Mouse (Mus musculus) midbrain, embryonic 10.5 days (tissue): ENCODE measurements at regions not wholly inside any gene's neighbourhood (a gene's known extent, or its start where the extent isn't known, plus 50 kb on each side); places are given as distances from the start of the nearest gene placed in this dataset.

Experiments
- DNase-seq: peaks from one replicate; pipeline ENCODE4 v3.0.0-alpha.2; 2017; ENCODE audit warnings: low spot score
- H3K27ac ChIP-seq: fragments of 300-500 bp; sonication (generic); replicated peaks from 2 replicates; pipeline ENCODE4 v1.5.1; 2016; ENCODE audit warnings: mild to moderate bottlenecking
- H3K27me3 ChIP-seq: fragments of 300-500 bp; sonication (generic); 2 replicates; pipeline ENCODE4 v1.6.1; 2016; ENCODE audit warnings: low read depth, mild to moderate bottlenecking; ENCODE audit not compliant: poor library complexity, severe bottlenecking
- H3K36me3 ChIP-seq: fragments of 300-500 bp; sonication (generic); 2 replicates; pipeline ENCODE4 v1.6.1; 2016; ENCODE audit warnings: mild to moderate bottlenecking, moderate library complexity
- H3K4me1 ChIP-seq: fragments of 300-500 bp; sonication (generic); 2 replicates; pipeline ENCODE4 v1.6.1; 2016
- H3K4me3 ChIP-seq: fragments of 300-500 bp; sonication (generic); 2 replicates; pipeline ENCODE4 v1.5.1; 2016; ENCODE audit warnings: mild to moderate bottlenecking, moderate library complexity
- H3K9me3 ChIP-seq: fragments of 300-500 bp; sonication (generic); replicated peaks from 2 replicates; pipeline ENCODE4 v1.6.1; 2016; ENCODE audit warnings: mild to moderate bottlenecking
- WGBS: fragments of 180-500 bp; shearing (Covaris S2); methylation state at CpG from one replicate; pipeline ENCODE4 v1.1.7; 2016; 5-methylcytosine and 5-hydroxymethylcytosine counted together

DNA sequence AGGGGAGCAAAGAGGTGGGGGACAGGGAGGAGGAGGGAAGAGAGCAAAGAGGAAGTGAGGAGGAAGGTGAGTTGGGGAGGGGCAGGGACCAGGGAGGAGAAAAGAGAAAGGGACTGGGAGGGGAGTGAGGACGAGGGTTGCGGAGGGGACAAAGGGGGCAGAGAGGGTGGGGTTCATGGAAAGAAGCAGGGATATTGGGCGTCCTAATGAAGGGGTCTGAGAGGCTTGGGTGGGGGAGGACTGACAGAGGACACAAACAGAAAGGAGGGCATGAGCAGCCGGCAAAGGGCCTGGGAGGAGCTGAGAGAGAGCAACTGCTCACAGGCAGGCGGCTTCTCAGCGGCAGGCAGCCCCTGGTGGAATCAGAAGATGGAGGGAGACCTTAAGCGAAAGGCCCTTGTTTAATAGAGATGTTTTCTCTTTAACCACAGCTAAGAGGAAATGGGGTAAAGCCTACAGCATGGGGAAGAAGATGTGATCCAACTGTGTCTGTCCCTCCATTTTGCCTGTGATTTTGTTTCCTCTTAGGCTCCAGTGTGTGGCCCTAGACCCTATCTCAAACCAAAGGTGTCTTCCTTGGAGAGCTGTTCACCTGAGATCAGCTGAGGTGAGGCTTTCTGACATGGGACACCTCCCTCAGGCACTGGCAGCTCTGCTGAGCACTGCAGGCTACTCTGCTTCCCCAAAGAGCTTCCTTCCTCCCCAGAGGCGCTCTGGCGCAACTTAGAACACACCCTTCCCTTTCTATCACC lies 203.1 kb downstream of the Pten start:
- H3K27me3 ChIP-seq, result peaks cover 21% of the 10 kb centered on the region; the same call in 1 of the 2 replicates
- 71% methylated on average over 9 of the region's 9 CpGs for WGBS
- H3K4me3 ChIP-seq, result no peak overlapping the region
- no peaks in the 10 kb centered on the region for H3K9me3 ChIP-seq
- H3K27ac ChIP-seq, result 0 out of 2 replicates have a peak overlapping the region, but pooled peaks have one; percentile 6
- H3K36me3 ChIP-seq, result no peaks in the 10 kb centered on the region
- H3K4me1 ChIP-seq, result peaks cover 30% of the 10 kb centered on the region
- DNase-seq, result no peak

DNA sequence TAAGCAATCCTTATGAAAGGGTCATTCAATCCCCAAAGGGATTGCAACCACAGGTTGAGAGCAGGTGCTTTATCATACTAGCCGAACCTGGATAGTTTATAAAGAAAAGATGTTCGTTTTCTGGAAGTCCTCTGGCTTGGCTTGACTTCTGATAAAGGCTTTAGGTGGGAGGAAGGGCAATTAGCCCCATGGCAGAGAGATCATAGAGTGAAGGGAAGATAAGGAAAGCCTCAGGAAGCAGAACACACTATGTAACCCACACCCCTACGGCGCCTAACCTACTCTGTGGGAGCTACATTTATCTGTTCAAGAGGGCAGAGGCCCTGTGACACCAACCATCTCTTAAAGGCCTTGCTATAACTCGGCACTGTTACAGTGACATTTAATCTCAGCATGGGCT lies 204.2 kb downstream of the Pten start:
- H3K9me3 ChIP-seq, result no peaks in the 10 kb centered on the region
- H3K27ac ChIP-seq, result no peak overlapping the region
- no peak for DNase-seq
- no peak overlapping the region for H3K4me3 ChIP-seq
- WGBS, result 88% methylated on average over 5 of the region's 5 CpGs
- peaks cover 18% of the 10 kb centered on the region for H3K4me1 ChIP-seq
- H3K27me3 ChIP-seq, result peaks cover 21% of the 10 kb centered on the region; the same call in 1 of the 2 replicates
- no peaks in the 10 kb centered on the region for H3K36me3 ChIP-seq

- Histone ChIP-seq H3K36me3 (no peaks in the 10 kb centered on the region), H3K27me3 (peaks cover 17% of the 10 kb centered on the region; the same call in 1 of the 2 replicates), H3K27ac (no peak overlapping the region), H3K9me3 (no peaks in the 10 kb centered on the region), H3K4me1 (peaks cover 10% of the 10 kb centered on the region), H3K4me3 (no peak overlapping the region)
- DNase-seq, result no peak
- WGBS, result 15% methylated on average over 1 of the region's 1 CpGs
Observed at GRCm38 (mm10) chr19:32963983-32964382, 206.7 kb downstream of the Pten start.

- H3K36me3 ChIP-seq, result no peaks in the 10 kb centered on the region
- 69% methylated on average over 2 of the region's 2 CpGs for WGBS
- peaks cover 12% of the 10 kb centered on the region for H3K4me1 ChIP-seq
- no peak overlapping the region for H3K4me3 ChIP-seq
- H3K27me3 ChIP-seq, result 0 out of 2 replicates have a peak, but pooled peaks cover 3% of the 10 kb centered on the region
- H3K9me3 ChIP-seq, result no peaks in the 10 kb centered on the region
- no peak overlapping the region for H3K27ac ChIP-seq
- DNase-seq, result no peak
Observed at GRCm38 (mm10) chr19:32965488-32965887, 208.2 kb downstream of the Pten start.

DNA sequence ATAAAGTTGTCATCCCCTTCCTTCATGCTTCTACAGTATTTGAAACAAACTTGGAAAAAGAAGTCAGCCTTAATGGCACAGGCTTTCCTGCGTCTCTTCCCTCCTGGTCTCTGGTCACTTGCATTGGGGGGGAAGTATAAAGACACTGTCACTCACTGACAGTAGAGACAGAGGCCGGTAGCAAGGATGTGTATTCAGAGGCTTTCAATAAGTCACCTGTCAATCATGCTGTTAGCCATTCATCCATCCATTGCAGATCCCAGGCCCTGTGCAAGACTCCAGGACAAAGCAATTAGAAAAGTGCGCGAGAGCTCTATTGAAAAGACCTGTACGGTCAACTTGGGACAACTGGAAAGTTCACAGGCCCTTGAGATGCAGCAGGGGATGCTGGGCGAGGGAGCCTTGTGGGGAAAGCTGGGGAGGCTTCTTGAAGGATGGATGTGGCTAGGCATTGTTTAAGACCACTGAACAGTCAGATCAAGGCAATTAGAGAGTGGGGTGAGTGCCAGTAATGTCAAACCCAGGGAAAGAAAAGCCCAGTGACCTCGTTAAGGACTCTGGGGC lies 212.0 kb downstream of the Pten start:
- H3K4me3 ChIP-seq, result no peak overlapping the region
- no peaks in the 10 kb centered on the region for H3K27me3 ChIP-seq
- H3K36me3 ChIP-seq, result no peaks in the 10 kb centered on the region
- H3K27ac ChIP-seq, result no peak overlapping the region; the same call in 1 of the 2 replicates
- DNase-seq, result peak; percentile 30
- WGBS, result 32% methylated on average over 7 of the region's 7 CpGs
- no peaks in the 10 kb centered on the region for H3K9me3 ChIP-seq
- H3K4me1 ChIP-seq, result peaks cover 11% of the 10 kb centered on the region

DNA sequence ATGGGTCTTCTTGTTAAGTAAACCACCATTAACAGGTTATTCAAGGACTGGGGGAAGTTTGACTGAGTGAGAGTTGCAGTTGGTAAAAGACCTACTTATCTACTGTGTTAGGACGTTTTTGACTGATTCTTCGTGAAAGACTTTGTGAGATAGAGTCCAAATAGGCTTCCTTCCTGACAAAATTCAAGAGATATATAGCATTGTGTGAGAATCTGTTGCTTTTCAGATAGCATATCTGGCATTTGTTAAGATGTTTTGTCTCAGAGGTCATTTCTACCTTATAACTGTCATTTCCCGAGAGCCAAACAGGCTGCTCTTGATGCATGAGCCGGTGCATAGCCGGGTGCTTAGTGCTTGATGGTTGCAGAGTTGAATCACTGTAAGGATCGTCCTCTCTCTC lies 214.8 kb downstream of the Pten start:
- no peak overlapping the region for H3K4me3 ChIP-seq
- H3K4me1 ChIP-seq, result peaks cover 11% of the 10 kb centered on the region
- DNase-seq, result no peak
- H3K9me3 ChIP-seq, result no peaks in the 10 kb centered on the region
- no peaks in the 10 kb centered on the region for H3K27me3 ChIP-seq
- WGBS, result 90% methylated on average over 6 of the region's 6 CpGs
- H3K27ac ChIP-seq, result no peak overlapping the region
- no peaks in the 10 kb centered on the region for H3K36me3 ChIP-seq

DNA sequence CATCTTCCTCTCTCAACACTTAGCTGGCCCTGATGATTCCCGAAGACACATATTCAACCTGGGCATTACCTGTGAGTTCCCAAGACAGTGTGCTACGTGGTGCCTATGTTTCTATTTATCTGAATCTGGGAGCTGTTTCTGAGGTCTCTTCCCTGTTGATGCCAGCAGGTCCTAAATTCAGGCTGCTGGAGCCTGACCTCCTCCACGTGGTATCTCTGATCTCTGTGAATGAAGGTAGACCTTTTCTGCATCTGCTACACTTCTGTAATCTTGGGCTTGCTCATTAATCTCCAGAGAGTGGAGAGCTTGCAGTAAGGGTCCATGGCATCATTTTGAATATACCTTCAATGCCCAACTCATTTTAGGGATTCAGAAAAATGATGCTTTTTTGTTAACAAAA lies 215.8 kb downstream of the Pten start:
- Histone ChIP-seq H3K36me3 (no peaks in the 10 kb centered on the region), H3K9me3 (no peaks in the 10 kb centered on the region), H3K27me3 (no peaks in the 10 kb centered on the region), H3K4me1 (peaks cover 11% of the 10 kb centered on the region), H3K4me3 (no peak overlapping the region), H3K27ac (no peak overlapping the region)
- DNase-seq, result no peak
- WGBS, result 91% methylated on average over 3 of the region's 3 CpGs

DNA sequence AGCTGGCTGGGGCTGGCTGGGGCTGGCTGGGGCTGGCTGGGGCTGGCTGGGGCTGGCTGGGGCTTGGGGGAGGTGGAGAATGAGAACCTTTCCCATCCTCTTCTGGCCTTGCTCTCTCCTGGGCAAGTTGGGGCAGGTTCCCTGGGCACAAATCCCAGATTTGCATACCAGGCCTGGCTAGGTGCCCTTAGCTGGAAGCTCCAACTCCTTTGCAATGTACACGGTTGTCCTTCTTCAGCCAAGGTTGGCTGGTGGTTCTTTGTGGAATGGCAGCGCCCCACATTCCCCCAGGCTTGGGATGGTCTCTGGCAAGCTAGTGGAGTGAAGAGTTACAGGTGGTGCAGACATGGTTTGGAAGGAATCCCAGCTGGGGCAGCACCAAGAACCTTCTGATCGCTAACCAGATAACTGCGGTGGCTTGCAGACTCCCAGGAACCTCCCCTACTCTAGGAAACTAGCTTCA lies 217.5 kb downstream of the Pten start:
- H3K4me3 ChIP-seq, result no peak overlapping the region
- no peaks in the 10 kb centered on the region for H3K36me3 ChIP-seq
- H3K4me1 ChIP-seq, result peaks cover 2% of the 10 kb centered on the region; the same call in 1 of the 2 replicates
- H3K27me3 ChIP-seq, result no peaks in the 10 kb centered on the region
- 91% methylated on average over 4 of the region's 4 CpGs for WGBS
- no peak overlapping the region; the same call in 1 of the 2 replicates for H3K27ac ChIP-seq
- no peaks in the 10 kb centered on the region for H3K9me3 ChIP-seq
- no peak for DNase-seq

DNA sequence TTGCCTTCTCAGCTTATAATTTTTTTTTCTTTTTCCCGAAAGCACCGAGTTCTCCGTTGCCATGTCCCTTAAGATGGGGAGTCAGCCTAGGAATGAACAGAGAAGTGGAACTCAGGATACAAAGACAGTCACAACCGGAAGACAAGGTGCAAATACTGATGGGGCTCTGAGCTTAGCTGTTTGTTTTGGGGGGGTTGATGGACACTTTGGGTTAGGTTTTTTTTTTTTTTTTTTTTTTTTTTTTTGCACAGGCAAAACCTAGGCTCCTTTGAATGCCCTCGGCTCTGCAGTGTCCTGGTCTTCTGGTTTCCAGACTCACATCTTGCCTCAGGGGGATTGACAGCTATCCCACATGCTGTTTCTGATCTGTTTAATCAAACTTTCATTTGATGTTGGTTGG lies 218.0 kb downstream of the Pten start:
- Histone ChIP-seq H3K27me3 (no peaks in the 10 kb centered on the region), H3K4me3 (no peak overlapping the region), H3K4me1 (no peaks in the 10 kb centered on the region), H3K36me3 (no peaks in the 10 kb centered on the region), H3K27ac (no peak overlapping the region), H3K9me3 (no peaks in the 10 kb centered on the region)
- no peak for DNase-seq
- WGBS, result 94% methylated on average over 5 of the region's 5 CpGs

GRCm38 (mm10) chr19:32976507-32976906 lies 219.2 kb downstream of the Pten start:
- H3K27ac ChIP-seq, result no peak overlapping the region
- H3K4me1 ChIP-seq, result no peaks in the 10 kb centered on the region
- 94% methylated on average over 7 of the region's 7 CpGs for WGBS
- no peaks in the 10 kb centered on the region for H3K36me3 ChIP-seq
- H3K4me3 ChIP-seq, result no peak overlapping the region
- no peaks in the 10 kb centered on the region for H3K9me3 ChIP-seq
- DNase-seq, result no peak
- no peaks in the 10 kb centered on the region for H3K27me3 ChIP-seq

- WGBS, result 93% methylated on average over 7 of the region's 7 CpGs
- no peak overlapping the region for H3K4me3 ChIP-seq
- no peak overlapping the region for H3K27ac ChIP-seq
- no peaks in the 10 kb centered on the region for H3K27me3 ChIP-seq
- no peak for DNase-seq
- no peaks in the 10 kb centered on the region for H3K36me3 ChIP-seq
- H3K4me1 ChIP-seq, result no peaks in the 10 kb centered on the region
- H3K9me3 ChIP-seq, result no peaks in the 10 kb centered on the region
Observed at GRCm38 (mm10) chr19:32978037-32978745, 220.9 kb downstream of the Pten start.

DNA sequence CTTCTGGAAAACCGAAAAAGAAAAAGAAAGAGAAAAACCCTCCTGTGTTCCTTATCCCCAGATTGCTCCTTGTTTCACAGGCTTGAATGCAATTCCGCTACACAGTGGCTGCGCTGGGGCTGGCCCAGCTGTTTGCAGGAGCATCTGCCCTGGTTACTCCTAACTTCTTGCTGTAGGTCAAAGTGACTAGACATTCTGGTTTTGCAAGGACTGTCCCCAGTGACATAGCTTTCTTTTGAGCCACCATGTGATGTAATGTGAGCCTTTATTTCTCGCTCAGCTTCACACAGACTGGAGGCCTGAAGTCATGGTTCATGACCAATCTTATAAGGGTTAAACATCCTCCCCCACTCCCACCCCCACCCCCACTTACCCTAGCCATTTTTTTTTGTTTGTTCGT lies 222.8 kb downstream of the Pten start:
- Histone ChIP-seq H3K9me3 (no peaks in the 10 kb centered on the region), H3K4me3 (no peak overlapping the region), H3K4me1 (no peaks in the 10 kb centered on the region), H3K27ac (no peak overlapping the region), H3K27me3 (no peaks in the 10 kb centered on the region), H3K36me3 (no peaks in the 10 kb centered on the region)
- WGBS, result 81% methylated on average over 5 of the region's 5 CpGs
- no peak for DNase-seq

- no peaks in the 10 kb centered on the region for H3K9me3 ChIP-seq
- H3K4me3 ChIP-seq, result no peak overlapping the region
- no peak overlapping the region for H3K27ac ChIP-seq
- no peaks in the 10 kb centered on the region; the same call in 1 of the 2 replicates for H3K4me1 ChIP-seq
- DNase-seq, result no peak
- no peaks in the 10 kb centered on the region for H3K36me3 ChIP-seq
- 82% methylated on average over 5 of the region's 5 CpGs for WGBS
- no peaks in the 10 kb centered on the region for H3K27me3 ChIP-seq
Observed at GRCm38 (mm10) chr19:32988713-32989112, 231.4 kb downstream of the Pten start.
